Mouse (Mus musculus) midbrain, embryonic 10.5 days (tissue): ENCODE results near the gene Cdrt4. TPM values are rescaled to one million over a fixed set of nuclear protein-coding genes. Genes with fewer than 3 reads are reported as not detected.

Experiments
- DNase-seq: peaks from one replicate; pipeline ENCODE4 v3.0.0-alpha.2; 2017; ENCODE audit warnings: low spot score
- H3K27ac ChIP-seq: fragments of 300-500 bp; sonication (generic); replicated peaks from 2 replicates; pipeline ENCODE4 v1.5.1; 2016; ENCODE audit warnings: mild to moderate bottlenecking
- H3K27me3 ChIP-seq: fragments of 300-500 bp; sonication (generic); 2 replicates; pipeline ENCODE4 v1.6.1; 2016; ENCODE audit warnings: low read depth, mild to moderate bottlenecking; ENCODE audit not compliant: poor library complexity, severe bottlenecking
- H3K36me3 ChIP-seq: fragments of 300-500 bp; sonication (generic); 2 replicates; pipeline ENCODE4 v1.6.1; 2016; ENCODE audit warnings: mild to moderate bottlenecking, moderate library complexity
- H3K4me1 ChIP-seq: fragments of 300-500 bp; sonication (generic); 2 replicates; pipeline ENCODE4 v1.6.1; 2016
- H3K4me3 ChIP-seq: fragments of 300-500 bp; sonication (generic); 2 replicates; pipeline ENCODE4 v1.5.1; 2016; ENCODE audit warnings: mild to moderate bottlenecking, moderate library complexity
- H3K9me3 ChIP-seq: fragments of 300-500 bp; sonication (generic); replicated peaks from 2 replicates; pipeline ENCODE4 v1.6.1; 2016; ENCODE audit warnings: mild to moderate bottlenecking
- WGBS: fragments of 180-500 bp; shearing (Covaris S2); methylation state at CpG from one replicate; pipeline ENCODE4 v1.1.7; 2016; 5-methylcytosine and 5-hydroxymethylcytosine counted together
- polyA plus RNA-seq: library from polyadenylated mRNA; unstranded; fragments of >200 nt; fragmentation: Nextera tagmentation; extraction: Ambion mirVana; gene quantifications from 2 replicates; pipeline ENCODE4 v1.2.1, GENCODE M21; 2016

Gene Cdrt4
- polyA plus RNA-seq, 1 experiment from 2014 or later = not detected

DNA sequence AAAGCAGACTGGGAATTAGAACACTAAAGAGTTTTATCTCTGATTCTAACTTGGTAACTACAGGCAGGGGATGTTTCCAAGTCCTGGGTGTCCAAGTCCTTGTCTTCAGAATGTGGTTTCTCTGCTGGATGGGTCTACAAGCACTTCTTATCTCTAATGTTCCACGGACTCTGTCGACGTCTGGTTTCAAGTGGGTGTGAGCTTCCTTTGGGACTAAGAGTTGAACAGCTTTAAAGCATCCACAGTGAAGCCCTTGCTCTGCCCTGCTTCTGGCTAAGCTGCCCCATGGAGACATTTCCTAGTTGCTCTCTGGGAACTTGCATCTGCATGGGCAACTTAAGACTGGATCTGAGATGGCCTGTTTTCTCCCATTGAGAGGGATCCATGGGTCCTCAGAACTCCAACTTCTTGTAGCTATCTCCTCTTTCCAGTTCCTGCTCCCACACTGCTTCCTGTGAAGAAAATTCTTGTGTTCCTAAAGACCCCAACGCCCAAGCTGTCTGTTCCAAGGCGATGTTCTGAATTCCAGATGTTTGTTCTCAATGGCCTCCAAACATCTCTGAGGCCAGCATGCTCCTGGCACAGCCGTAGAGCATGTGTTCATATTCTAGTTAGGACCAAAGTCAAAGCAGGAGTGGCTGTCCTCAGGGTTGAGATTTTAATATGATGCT, 26.8 kb upstream of the Cdrt4 start:
- Histone ChIP-seq H3K4me1 (peaks cover 13% of the 10 kb centered on the region), H3K36me3 (no peaks in the 10 kb centered on the region), H3K27ac (no peak overlapping the region), H3K27me3 (no peaks in the 10 kb centered on the region), H3K9me3 (no peaks in the 10 kb centered on the region; the same call in 1 of the 2 replicates), H3K4me3 (no peak overlapping the region)
- DNase-seq = no peak
- WGBS = 91% methylated on average over 6 of the region's 6 CpGs

DNA sequence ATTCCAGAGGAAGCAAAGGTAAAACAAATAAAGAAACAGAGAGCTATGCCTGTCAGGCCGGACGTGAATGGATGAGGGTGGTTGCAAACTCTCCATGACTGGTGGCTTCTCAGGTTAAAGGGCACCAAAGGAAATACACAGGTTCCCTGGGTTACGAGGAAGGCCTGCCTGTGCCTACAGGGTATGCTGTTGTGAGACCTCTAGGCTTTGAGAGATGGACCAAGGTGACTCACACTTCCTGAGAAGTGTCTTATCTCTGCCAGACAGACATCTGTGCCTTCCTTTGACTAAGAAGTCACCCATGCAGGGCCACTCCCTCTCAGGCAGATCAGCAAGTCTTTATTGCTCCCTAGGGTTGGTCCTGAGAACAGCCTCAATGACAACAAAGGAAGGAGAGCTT, 21.2 kb upstream of the Cdrt4 start:
- no peak for DNase-seq
- H3K4me3 ChIP-seq = no peak overlapping the region
- no peaks in the 10 kb centered on the region for H3K27me3 ChIP-seq
- no peaks in the 10 kb centered on the region for H3K4me1 ChIP-seq
- H3K36me3 ChIP-seq = no peaks in the 10 kb centered on the region
- H3K9me3 ChIP-seq = no peaks in the 10 kb centered on the region
- H3K27ac ChIP-seq = no peak overlapping the region
- WGBS = 77% methylated on average over 3 of the region's 3 CpGs

DNA sequence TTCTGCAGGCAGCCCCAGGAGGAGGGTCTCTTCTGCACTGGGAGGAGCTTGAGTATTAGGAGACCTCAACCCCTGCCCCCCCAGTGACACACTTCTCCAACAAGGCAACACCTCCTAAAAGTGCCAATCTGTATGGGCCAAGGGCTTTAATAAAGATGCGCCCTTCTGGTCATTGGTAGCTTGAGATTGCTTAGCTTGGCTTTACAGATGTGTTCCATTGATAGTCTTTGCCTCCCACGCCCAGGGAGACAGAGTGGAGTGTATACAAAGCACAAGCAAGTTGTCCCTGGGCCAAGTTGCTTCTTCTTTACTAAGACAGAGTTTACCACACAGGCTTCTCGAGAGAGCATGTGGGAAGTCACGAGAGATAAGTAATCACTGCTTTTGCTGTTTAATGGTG, 20.4 kb upstream of the Cdrt4 start:
- H3K4me3 ChIP-seq = no peak overlapping the region
- no peaks in the 10 kb centered on the region for H3K4me1 ChIP-seq
- H3K9me3 ChIP-seq = no peaks in the 10 kb centered on the region
- no peak for DNase-seq
- H3K27ac ChIP-seq = no peak overlapping the region
- 86% methylated on average over 4 of the region's 4 CpGs for WGBS
- H3K36me3 ChIP-seq = no peaks in the 10 kb centered on the region
- H3K27me3 ChIP-seq = no peaks in the 10 kb centered on the region

DNA sequence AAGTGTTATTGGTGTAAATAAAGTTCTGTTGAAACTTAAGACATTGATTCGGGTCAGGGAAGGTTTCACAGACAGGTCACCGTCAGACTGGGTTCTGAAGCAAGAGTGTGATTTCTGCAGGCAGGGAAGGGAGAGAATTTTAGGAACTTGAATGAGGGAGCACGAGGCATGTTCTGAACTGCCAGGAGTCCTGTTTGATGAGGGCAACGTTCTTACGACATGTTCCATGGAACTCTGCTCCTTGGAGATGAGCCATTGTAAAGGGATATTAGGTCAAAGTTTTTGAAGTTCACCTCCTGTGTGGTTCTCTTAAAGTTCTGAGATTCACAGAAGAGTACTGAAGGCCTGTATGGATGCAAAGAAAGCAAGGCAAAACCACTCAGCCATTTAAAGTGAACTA, 19.9 kb upstream of the Cdrt4 start:
- no peak for DNase-seq
- H3K9me3 ChIP-seq = no peaks in the 10 kb centered on the region
- H3K4me3 ChIP-seq = no peak overlapping the region
- 86% methylated on average over 5 of the region's 5 CpGs for WGBS
- no peaks in the 10 kb centered on the region for H3K27me3 ChIP-seq
- no peaks in the 10 kb centered on the region for H3K4me1 ChIP-seq
- H3K27ac ChIP-seq = no peak overlapping the region
- no peaks in the 10 kb centered on the region for H3K36me3 ChIP-seq

DNA sequence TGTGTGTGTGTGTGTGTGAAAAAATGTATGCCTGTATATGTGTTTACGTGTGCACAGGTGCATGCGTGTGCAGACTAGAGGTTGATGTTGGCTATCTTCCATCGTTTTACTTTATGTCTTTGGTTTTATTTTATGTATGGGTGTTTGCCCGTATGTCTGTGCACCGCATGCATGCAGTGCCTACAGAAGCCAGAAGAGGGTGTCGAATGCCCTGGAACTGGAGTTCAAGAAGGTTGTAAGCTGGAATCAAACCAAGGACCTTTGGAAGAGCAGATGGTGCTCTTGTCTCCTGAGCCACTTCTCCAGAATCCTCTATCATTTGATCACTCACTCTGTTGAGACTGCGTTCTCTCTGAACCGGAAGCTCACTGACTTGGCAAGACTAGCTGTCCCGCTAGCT, 17.9 kb upstream of the Cdrt4 start:
- DNase-seq = no peak
- WGBS = 85% methylated on average over 9 of the region's 9 CpGs
- Histone ChIP-seq H3K27me3 (no peaks in the 10 kb centered on the region), H3K4me1 (no peaks in the 10 kb centered on the region), H3K9me3 (no peaks in the 10 kb centered on the region), H3K4me3 (no peak overlapping the region), H3K36me3 (no peaks in the 10 kb centered on the region), H3K27ac (no peak overlapping the region)

DNA sequence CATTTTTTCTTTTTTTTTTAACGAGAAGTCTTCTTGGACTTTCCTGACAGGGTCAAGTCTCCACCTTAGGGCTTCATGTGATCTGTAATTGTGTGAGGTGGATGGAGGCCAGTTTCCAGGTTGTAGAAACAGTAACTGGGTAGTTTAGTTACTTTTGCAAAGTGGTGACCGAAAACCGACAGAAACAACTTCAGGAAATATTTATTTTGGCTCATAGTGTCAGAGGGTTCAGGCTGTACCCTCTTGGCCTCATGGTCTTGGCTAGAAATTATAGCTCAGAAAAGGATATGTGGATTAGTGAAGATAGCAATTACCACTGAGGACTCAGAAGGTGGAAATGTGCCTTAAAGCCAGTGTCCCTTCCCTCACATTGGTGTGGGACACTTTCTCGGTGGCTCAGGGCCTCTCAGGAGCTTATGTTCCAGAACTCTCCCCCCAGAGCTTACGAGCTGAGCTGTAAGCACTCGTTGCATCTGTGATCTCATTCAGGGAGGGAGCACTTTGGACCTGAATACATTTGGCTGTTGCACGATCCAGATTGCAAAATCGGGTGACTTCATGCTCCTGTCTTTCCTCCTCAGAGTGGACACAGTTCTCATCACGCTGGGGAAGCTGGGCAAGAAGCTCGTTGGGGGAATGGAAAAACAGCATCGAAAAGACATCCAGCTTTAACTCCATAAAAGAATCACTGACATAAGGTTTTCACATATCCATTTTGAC, 16.0 kb upstream of the Cdrt4 start:
- no peaks in the 10 kb centered on the region for H3K27me3 ChIP-seq
- no peak overlapping the region for H3K27ac ChIP-seq
- no peak overlapping the region for H3K4me3 ChIP-seq
- 88% methylated on average over 11 of the region's 11 CpGs for WGBS
- H3K9me3 ChIP-seq = no peaks in the 10 kb centered on the region
- no peak for DNase-seq
- peaks cover 3% of the 10 kb centered on the region; the same call in 1 of the 2 replicates for H3K4me1 ChIP-seq
- H3K36me3 ChIP-seq = no peaks in the 10 kb centered on the region

DNA sequence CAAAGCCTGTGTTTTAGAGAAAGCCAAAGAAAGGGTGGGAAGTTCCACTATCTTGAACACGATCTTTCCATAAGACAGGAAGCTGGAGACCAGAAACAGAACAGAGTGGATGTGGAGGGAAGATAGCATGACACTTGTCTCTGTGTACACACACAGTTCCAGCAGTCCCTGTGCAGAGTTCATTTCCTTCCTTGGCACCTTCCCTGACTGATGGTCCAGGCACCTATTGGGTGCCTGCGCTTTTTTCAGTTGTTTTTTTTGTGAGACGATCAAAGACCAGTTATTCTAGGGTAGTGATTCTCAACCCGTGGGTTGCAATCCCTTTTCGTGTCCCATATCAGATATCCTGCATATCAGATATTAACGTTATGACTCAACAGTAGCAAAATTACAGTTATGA, 13.0 kb upstream of the Cdrt4 start:
- Histone ChIP-seq H3K27ac (no peak overlapping the region), H3K4me1 (peaks cover 3% of the 10 kb centered on the region; the same call in 1 of the 2 replicates), H3K36me3 (no peaks in the 10 kb centered on the region), H3K27me3 (no peaks in the 10 kb centered on the region), H3K4me3 (no peak overlapping the region), H3K9me3 (no peaks in the 10 kb centered on the region)
- no peak for DNase-seq
- 89% methylated on average over 6 of the region's 6 CpGs for WGBS

DNA sequence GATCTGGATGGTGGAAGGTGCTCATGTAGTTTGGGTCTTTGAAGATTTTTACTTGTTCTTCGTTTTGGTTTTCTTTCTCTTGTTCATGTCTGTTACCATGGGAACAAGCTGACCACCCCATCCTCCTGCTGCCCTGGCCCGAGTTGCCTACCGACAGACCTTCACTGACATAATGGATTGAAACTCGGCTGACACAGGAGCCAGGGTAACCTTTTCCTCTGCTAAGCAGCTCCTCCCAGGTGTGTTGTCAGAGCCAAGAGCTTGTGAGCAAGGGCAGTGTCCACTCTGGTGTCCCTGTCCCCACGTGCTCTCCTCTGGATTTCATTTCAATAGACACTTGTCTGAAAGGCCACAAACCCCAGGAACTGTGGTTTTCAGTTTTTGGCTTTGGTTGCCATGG, 12.1 kb upstream of the Cdrt4 start:
- H3K27me3 ChIP-seq = no peaks in the 10 kb centered on the region
- no peaks in the 10 kb centered on the region for H3K9me3 ChIP-seq
- WGBS = 81% methylated on average over 5 of the region's 5 CpGs
- no peak overlapping the region for H3K27ac ChIP-seq
- no peak overlapping the region for H3K4me3 ChIP-seq
- DNase-seq = no peak
- no peaks in the 10 kb centered on the region for H3K36me3 ChIP-seq
- peaks cover 3% of the 10 kb centered on the region; the same call in 1 of the 2 replicates for H3K4me1 ChIP-seq

DNA sequence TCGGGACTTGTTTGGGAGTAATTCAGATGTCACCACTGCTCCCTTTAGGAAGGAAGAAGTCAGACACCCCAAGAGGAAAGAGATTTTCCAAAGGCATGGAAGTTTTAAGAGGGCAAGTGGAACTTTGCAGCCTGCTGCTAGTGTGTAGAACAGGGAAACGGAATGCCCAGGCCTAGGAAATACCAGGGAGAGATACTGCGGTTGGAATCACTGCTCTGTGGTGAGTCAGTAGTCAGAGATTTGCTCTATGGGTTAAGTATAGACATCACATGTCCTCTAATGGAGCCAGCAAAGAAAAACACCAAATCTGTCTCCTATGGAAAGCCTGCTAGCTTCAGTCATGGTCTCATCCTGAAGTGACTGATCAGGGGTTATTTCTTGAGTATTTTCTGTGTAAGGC, 10.8 kb upstream of the Cdrt4 start:
- H3K27ac ChIP-seq = no peak overlapping the region
- no peak overlapping the region for H3K4me3 ChIP-seq
- H3K36me3 ChIP-seq = no peaks in the 10 kb centered on the region
- DNase-seq = no peak
- WGBS = 85% methylated on average over 3 of the region's 3 CpGs
- no peaks in the 10 kb centered on the region for H3K27me3 ChIP-seq
- H3K4me1 ChIP-seq = peaks cover 3% of the 10 kb centered on the region; the same call in 1 of the 2 replicates
- H3K9me3 ChIP-seq = no peaks in the 10 kb centered on the region

DNA sequence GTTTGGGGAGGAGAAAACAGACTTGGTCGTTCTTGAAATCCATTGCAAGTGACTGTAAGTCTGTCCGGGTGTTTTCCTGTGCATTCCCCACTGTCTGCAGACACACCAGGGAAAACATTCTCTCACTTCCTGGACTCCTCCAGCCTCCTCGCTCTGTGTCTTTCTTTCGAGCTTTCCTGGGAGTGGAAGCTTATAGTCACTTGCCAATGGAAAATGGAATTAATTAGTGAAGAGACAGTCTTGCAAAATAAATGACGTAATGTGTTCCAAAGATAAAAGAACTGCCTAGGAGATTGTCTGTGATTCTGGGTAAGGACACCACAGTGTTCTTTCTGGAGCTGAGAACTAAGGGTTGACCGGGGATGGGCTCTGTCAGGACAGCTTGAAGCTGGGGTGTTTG, 7.5 kb upstream of the Cdrt4 start:
- peaks cover 3% of the 10 kb centered on the region for H3K4me1 ChIP-seq
- no peak overlapping the region for H3K4me3 ChIP-seq
- no peaks in the 10 kb centered on the region for H3K9me3 ChIP-seq
- DNase-seq = no peak
- no peak overlapping the region for H3K27ac ChIP-seq
- H3K27me3 ChIP-seq = no peaks in the 10 kb centered on the region
- H3K36me3 ChIP-seq = no peaks in the 10 kb centered on the region
- 85% methylated on average over 6 of the region's 6 CpGs for WGBS

DNA sequence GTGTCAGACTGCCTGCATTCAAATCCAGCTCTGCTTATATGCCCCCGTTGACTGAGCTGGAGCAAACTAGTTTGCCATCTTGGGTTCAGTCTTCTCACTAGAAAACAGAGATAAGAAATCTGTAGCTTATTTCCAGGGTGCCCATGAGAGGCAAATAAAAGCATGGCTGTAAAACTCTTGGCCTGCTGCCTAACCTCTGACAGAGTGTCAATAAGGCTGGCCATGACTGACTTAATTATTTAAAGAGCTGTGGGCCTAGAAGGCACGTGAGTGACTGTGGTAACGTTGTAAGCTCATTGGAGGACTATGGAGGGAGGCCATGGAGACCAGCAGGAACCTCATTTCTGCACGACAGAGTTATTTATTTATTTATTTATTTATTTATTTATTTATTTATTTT, 5.5 kb upstream of the Cdrt4 start:
- 76% methylated on average over 4 of the region's 4 CpGs for WGBS

DNA sequence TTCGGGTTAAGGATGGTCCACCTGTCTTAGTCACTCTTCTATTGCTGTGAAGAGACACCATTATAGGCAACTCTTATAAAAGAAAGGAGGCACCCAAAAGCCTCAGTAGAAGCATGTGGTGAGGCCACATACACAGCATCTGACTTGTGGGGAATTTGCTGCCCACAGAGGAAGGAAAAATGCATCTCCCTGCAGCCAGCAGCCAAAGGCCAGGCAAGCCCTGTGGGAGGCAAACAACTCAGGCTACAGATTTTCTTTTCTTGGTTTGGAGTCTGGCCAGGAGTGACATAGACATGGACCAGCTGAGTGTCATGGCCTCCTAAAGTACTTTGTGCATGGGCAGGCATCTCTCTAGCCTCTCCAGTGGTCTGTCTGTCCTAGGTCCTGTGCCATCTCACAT, 1.4 kb upstream of the Cdrt4 start:
- Histone ChIP-seq H3K9me3 (no peaks in the 10 kb centered on the region), H3K27ac (no peak overlapping the region), H3K36me3 (no peaks in the 10 kb centered on the region), H3K27me3 (no peaks in the 10 kb centered on the region), H3K4me1 (no peaks in the 10 kb centered on the region; the same call in 1 of the 2 replicates), H3K4me3 (no peak overlapping the region)
- DNase-seq = no peak
- WGBS = 84% methylated on average over 1 of the region's 1 CpGs

More for the DNA sequence above, 5.5 kb upstream of the Cdrt4 start:
- H3K4me3 ChIP-seq = no peak overlapping the region
- no peak for DNase-seq
- no peaks in the 10 kb centered on the region for H3K36me3 ChIP-seq
- no peaks in the 10 kb centered on the region; the same call in 1 of the 2 replicates for H3K4me1 ChIP-seq
- H3K27ac ChIP-seq = no peak overlapping the region
- no peaks in the 10 kb centered on the region for H3K9me3 ChIP-seq
- H3K27me3 ChIP-seq = no peaks in the 10 kb centered on the region

DNA sequence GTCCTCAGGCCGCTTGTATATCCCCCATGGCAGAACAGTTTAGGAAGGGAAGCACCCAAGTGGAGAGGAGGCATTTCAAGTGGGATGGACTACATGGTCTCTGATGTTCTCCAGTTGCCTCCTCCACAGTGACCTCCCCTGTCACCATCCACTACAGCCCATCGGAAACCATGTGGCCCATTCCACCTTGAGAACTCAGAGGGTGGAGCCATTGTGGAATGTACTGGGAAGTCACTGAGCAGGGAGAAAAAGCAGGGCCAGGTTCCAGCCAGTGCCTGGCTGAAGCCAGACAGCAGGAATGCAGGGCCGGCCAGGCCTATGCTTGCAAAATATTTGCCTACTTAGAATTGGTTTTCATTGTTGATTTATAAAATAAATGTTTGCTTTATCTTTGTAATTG, 3.8 kb downstream of the Cdrt4 start:
- H3K36me3 ChIP-seq = no peaks in the 10 kb centered on the region
- WGBS = 95% methylated on average over 3 of the region's 3 CpGs
- H3K27me3 ChIP-seq = no peaks in the 10 kb centered on the region
- no peak overlapping the region for H3K4me3 ChIP-seq
- peaks cover 12% of the 10 kb centered on the region; the same call in 1 of the 2 replicates for H3K9me3 ChIP-seq
- H3K4me1 ChIP-seq = no peaks in the 10 kb centered on the region
- no peak overlapping the region for H3K27ac ChIP-seq
- no peak for DNase-seq
